Mouse (Mus musculus): Measurements from ENCODE around the gene Ushbp1. TPM values are rescaled to one million over a fixed set of nuclear protein-coding genes. Genes with fewer than 3 reads are reported as not detected.
A peak's percentile ranks its signal among the peaks of the same experiment; 100 is the strongest.

Ushbp1 gene
- polyA plus RNA-seq, 1 experiment from 2014 or later, result 37.3 TPM

- 83% methylated on average over 12 of the region's 12 CpGs for WGBS
- Histone ChIP-seq H3K9me3 (ENCODE audit: control insufficient read depth, low read length) (no peaks in the 10 kb centered on the region), H3K4me3 (ENCODE audit: low read length) (peak overlapping the region; percentile 92), H3K27ac (ENCODE audit: low read length) (no peak overlapping the region), H3K27me3 (ENCODE audit: control insufficient read depth, insufficient read depth, low read depth, low read length) (no peaks in the 10 kb centered on the region), H3K4me2 (ENCODE audit: low read depth, low read length) (peak overlapping the region; percentile 93), H3K9ac (ENCODE audit: low read length) (peak overlapping the region; percentile 88), H3K36me3 (ENCODE audit: control insufficient read depth, insufficient read depth, low read length) (peaks cover 11% of the 10 kb centered on the region), H3K4me1 (replicated peaks; ENCODE audit: control insufficient read depth, insufficient read depth, low read length) (peaks cover 16% of the 10 kb centered on the region)
- no peak for ATAC-seq (ENCODE audit: low read depth)
These were observed 2.1 kb upstream of the Ushbp1 start for GRCm38 (mm10) chr8:71397701-71398100.

DNA sequence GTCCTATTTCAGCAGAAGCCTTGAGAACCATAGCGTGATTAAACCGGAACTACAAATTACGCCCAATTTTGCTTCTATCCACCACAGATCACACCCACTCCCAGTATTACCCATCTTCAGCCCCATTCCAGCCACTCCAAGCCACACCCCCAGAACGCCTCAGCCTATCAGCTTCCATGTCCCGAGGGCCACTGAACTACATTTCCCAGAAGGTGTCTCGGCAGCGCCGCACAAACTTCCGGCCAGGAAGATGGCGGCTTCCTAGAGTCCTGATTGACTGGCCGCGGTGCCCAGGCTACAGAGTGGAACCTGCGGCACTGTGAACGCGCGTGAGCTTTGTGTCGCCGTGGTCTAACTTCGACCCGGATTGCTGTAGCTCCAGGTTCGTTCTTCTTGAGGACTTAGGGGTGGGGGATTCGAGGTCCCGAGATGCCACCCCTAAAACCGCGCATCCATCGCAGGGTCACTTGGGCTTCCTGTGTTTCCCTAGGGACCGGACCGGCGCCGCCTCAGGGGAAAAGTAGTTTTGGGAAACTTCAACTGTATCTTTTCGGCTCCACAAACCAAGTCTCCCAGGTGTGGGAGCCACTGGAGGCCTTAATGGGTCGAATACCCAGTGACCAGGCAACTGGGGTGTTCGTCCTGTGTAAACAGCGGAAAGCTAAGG, 1.2 kb upstream of the Ushbp1 start, which contains the start of gene Babam1:
TSS of gene Babam1 (plus strand) at position 223 of the 667 bp plus-strand sequence.
- under 1% methylated on average over 34 of the region's 34 CpGs for WGBS
- peak within 1 kb of the TSS; percentile 93 for H3K4me2 ChIP-seq (ENCODE audit: low read depth, low read length)
- H3K27ac ChIP-seq (ENCODE audit: low read length), result peak within 1 kb of the TSS; percentile 88
- H3K36me3 ChIP-seq (ENCODE audit: control insufficient read depth, insufficient read depth, low read length), result peaks cover 11% of the 10 kb centered on the region
- peaks cover 16% of the 10 kb centered on the region for H3K4me1 ChIP-seq (replicated peaks; ENCODE audit: control insufficient read depth, insufficient read depth, low read length)
- peak; percentile 97 for ATAC-seq (ENCODE audit: low read depth)
- peak within 1 kb of the TSS; percentile 88 for H3K9ac ChIP-seq (ENCODE audit: low read length)
- no peaks in the 10 kb centered on the region for H3K27me3 ChIP-seq (ENCODE audit: control insufficient read depth, insufficient read depth, low read depth, low read length)
- peak within 1 kb of the TSS; percentile 92 for H3K4me3 ChIP-seq (ENCODE audit: low read length)
- H3K9me3 ChIP-seq (ENCODE audit: control insufficient read depth, low read length), result no peaks in the 10 kb centered on the region

GRCm38 (mm10) chr8:71395071-71395470, 531 bp downstream of the Ushbp1 start:
- H3K27me3 ChIP-seq (ENCODE audit: control insufficient read depth, insufficient read depth, low read depth, low read length), result no peaks in the 10 kb centered on the region
- peaks cover 10% of the 10 kb centered on the region for H3K36me3 ChIP-seq (ENCODE audit: control insufficient read depth, insufficient read depth, low read length)
- 71% methylated on average over 10 of the region's 10 CpGs for WGBS
- peak overlapping the region; percentile 69 for H3K27ac ChIP-seq (ENCODE audit: low read length)
- no peak for ATAC-seq (ENCODE audit: low read depth)
- peak overlapping the region; percentile 47 for H3K4me2 ChIP-seq (ENCODE audit: low read depth, low read length)
- H3K4me3 ChIP-seq (ENCODE audit: low read length), result peak overlapping the region; percentile 37
- H3K9me3 ChIP-seq (ENCODE audit: control insufficient read depth, low read length), result no peaks in the 10 kb centered on the region
- peak overlapping the region; percentile 52 for H3K9ac ChIP-seq (ENCODE audit: low read length)
- H3K4me1 ChIP-seq (replicated peaks; ENCODE audit: control insufficient read depth, insufficient read depth, low read length), result peaks cover 16% of the 10 kb centered on the region

- Histone ChIP-seq H3K27ac (ENCODE audit: low read length) (no peak overlapping the region), H3K4me3 (ENCODE audit: low read length) (peak overlapping the region; percentile 37), H3K27me3 (ENCODE audit: control insufficient read depth, insufficient read depth, low read depth, low read length) (no peaks in the 10 kb centered on the region), H3K9me3 (ENCODE audit: control insufficient read depth, low read length) (no peaks in the 10 kb centered on the region), H3K4me1 (replicated peaks; ENCODE audit: control insufficient read depth, insufficient read depth, low read length) (peaks cover 16% of the 10 kb centered on the region), H3K9ac (ENCODE audit: low read length) (peak overlapping the region; percentile 52), H3K4me2 (ENCODE audit: low read depth, low read length) (peak overlapping the region; percentile 47), H3K36me3 (ENCODE audit: control insufficient read depth, insufficient read depth, low read length) (peaks cover 9% of the 10 kb centered on the region)
- 75% methylated on average over 7 of the region's 7 CpGs for WGBS
- no peak for ATAC-seq (ENCODE audit: low read depth)
These were observed 1.1 kb downstream of the Ushbp1 start for GRCm38 (mm10) chr8:71394481-71394880.

DNA sequence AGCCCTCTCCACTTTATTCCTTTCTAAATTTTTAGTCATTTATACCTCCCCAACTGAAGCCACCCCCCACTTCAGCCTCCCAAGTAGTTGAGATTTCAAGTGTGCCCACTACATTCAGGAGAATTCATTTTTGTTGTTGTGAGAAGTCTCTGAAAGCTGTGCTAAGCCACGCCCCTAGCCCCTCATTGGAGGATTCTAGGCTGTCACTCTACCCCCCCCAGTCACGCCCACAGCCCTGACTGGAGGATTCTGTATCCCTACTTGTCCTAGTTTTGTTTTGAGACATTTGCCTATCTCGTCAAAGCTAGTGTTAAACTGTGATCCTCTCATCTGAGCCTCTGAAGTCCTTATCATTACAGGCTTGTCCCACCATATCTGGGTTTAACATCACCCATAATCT, 2.7 kb downstream of the Ushbp1 start:
- 11% methylated on average over 3 of the region's 3 CpGs for WGBS
- Histone ChIP-seq H3K4me2 (ENCODE audit: low read depth, low read length) (peak overlapping the region; percentile 37), H3K4me1 (replicated peaks; ENCODE audit: control insufficient read depth, insufficient read depth, low read length) (peaks cover 16% of the 10 kb centered on the region), H3K27ac (ENCODE audit: low read length) (no peak overlapping the region; the same call in 1 of the 2 replicates), H3K27me3 (ENCODE audit: control insufficient read depth, insufficient read depth, low read depth, low read length) (no peaks in the 10 kb centered on the region), H3K4me3 (ENCODE audit: low read length) (peak overlapping the region; percentile 20), H3K9ac (ENCODE audit: low read length) (0 out of 2 replicates have a peak overlapping the region, but pooled peaks have one; percentile 14), H3K9me3 (ENCODE audit: control insufficient read depth, low read length) (no peaks in the 10 kb centered on the region), H3K36me3 (ENCODE audit: control insufficient read depth, insufficient read depth, low read length) (0 out of 2 replicates have a peak, but pooled peaks cover 3% of the 10 kb centered on the region)
- ATAC-seq (ENCODE audit: low read depth), result no peak

DNA sequence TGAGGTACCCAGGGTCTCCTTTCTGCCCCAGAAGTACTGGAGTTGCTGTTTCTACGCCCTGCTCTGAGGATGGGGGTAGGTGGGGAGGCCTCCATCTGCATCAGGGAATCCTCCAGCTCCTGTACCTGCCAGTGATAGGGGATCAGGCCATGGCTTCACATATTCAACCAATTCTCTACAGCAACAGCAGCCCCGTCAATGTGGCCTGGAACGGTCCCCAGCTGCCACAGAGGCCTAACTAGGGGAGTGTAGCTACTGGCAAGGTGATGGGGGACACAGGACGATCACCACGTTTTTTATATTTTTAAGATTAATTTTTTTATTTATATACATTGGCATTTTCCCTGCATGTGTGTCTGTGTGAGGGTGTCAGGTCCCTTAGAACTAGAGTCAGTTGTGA, 3.2 kb downstream of the Ushbp1 start:
- no peak overlapping the region for H3K9ac ChIP-seq (ENCODE audit: low read length)
- no peak overlapping the region for H3K4me3 ChIP-seq (ENCODE audit: low read length)
- 0 out of 2 replicates have a peak, but pooled peaks cover 3% of the 10 kb centered on the region for H3K36me3 ChIP-seq (ENCODE audit: control insufficient read depth, insufficient read depth, low read length)
- peaks cover 12% of the 10 kb centered on the region for H3K4me1 ChIP-seq (replicated peaks; ENCODE audit: control insufficient read depth, insufficient read depth, low read length)
- no peak overlapping the region for H3K27ac ChIP-seq (ENCODE audit: low read length)
- H3K27me3 ChIP-seq (ENCODE audit: control insufficient read depth, insufficient read depth, low read depth, low read length), result no peaks in the 10 kb centered on the region
- H3K9me3 ChIP-seq (ENCODE audit: control insufficient read depth, low read length), result no peaks in the 10 kb centered on the region
- WGBS, result 68% methylated on average over 5 of the region's 5 CpGs
- no peak for ATAC-seq (ENCODE audit: low read depth)
- H3K4me2 ChIP-seq (ENCODE audit: low read depth, low read length), result no peak overlapping the region

GRCm38 (mm10) chr8:71391696-71392095, 3.9 kb downstream of the Ushbp1 start:
- 80% methylated on average over 2 of the region's 2 CpGs for WGBS
- ATAC-seq (ENCODE audit: low read depth), result no peak

DNA sequence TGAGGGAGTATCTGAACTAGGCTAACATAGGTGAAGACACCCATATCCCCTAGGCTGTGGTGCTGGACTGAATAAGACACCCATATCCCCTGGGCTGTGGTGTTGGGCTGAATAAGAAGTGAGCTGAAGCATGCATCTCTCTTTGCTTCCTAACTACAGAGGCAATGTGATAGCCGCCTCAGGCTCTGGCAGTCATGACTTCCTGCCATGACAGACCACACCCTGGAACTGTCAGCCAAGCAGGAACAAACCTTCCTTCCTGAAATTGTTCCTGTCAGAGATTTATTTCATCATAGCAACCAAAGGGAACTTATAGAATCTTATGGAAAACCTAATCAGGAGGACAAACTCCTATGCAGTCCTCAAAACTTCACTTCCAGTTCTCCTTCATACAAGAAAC, 7.3 kb downstream of the Ushbp1 start:
- no peaks in the 10 kb centered on the region for H3K27me3 ChIP-seq (ENCODE audit: control insufficient read depth, insufficient read depth, low read depth, low read length)
- 41% methylated on average over 1 of the region's 1 CpGs for WGBS
- H3K9me3 ChIP-seq (ENCODE audit: control insufficient read depth, low read length), result no peaks in the 10 kb centered on the region
- H3K27ac ChIP-seq (ENCODE audit: low read length), result no peak overlapping the region
- peaks cover 11% of the 10 kb centered on the region for H3K4me1 ChIP-seq (replicated peaks; ENCODE audit: control insufficient read depth, insufficient read depth, low read length)
- 0 out of 2 replicates have a peak, but pooled peaks cover 3% of the 10 kb centered on the region for H3K36me3 ChIP-seq (ENCODE audit: control insufficient read depth, insufficient read depth, low read length)
- no peak overlapping the region for H3K4me3 ChIP-seq (ENCODE audit: low read length)
- H3K9ac ChIP-seq (ENCODE audit: low read length), result no peak overlapping the region
- no peak for ATAC-seq (ENCODE audit: low read depth)
- H3K4me2 ChIP-seq (ENCODE audit: low read depth, low read length), result no peak overlapping the region

More at GRCm38 (mm10) chr8:71391696-71392095, 3.9 kb downstream of the Ushbp1 start:
- H3K4me3 ChIP-seq (ENCODE audit: low read length), result no peak overlapping the region
- no peaks in the 10 kb centered on the region for H3K9me3 ChIP-seq (ENCODE audit: control insufficient read depth, low read length)
- H3K4me1 ChIP-seq (replicated peaks; ENCODE audit: control insufficient read depth, insufficient read depth, low read length), result peaks cover 9% of the 10 kb centered on the region
- no peak overlapping the region for H3K27ac ChIP-seq (ENCODE audit: low read length)
- 0 out of 2 replicates have a peak, but pooled peaks cover 3% of the 10 kb centered on the region for H3K36me3 ChIP-seq (ENCODE audit: control insufficient read depth, insufficient read depth, low read length)
- no peaks in the 10 kb centered on the region for H3K27me3 ChIP-seq (ENCODE audit: control insufficient read depth, insufficient read depth, low read depth, low read length)
- no peak overlapping the region for H3K4me2 ChIP-seq (ENCODE audit: low read depth, low read length)
- no peak overlapping the region for H3K9ac ChIP-seq (ENCODE audit: low read length)

GRCm38 (mm10) chr8:71385212-71385835, 10.3 kb downstream of the Ushbp1 start:
- H3K9ac ChIP-seq (ENCODE audit: low read length), result no peak overlapping the region

More at GRCm38 (mm10) chr8:71385212-71385835, 10.3 kb downstream of the Ushbp1 start:
- Histone ChIP-seq H3K36me3 (ENCODE audit: control insufficient read depth, insufficient read depth, low read length) (0 out of 2 replicates have a peak, but pooled peaks cover 3% of the 10 kb centered on the region), H3K4me1 (replicated peaks; ENCODE audit: control insufficient read depth, insufficient read depth, low read length) (peaks cover 16% of the 10 kb centered on the region), H3K4me3 (ENCODE audit: low read length) (no peak overlapping the region), H3K4me2 (ENCODE audit: low read depth, low read length) (no peak overlapping the region), H3K27me3 (ENCODE audit: control insufficient read depth, insufficient read depth, low read depth, low read length) (no peaks in the 10 kb centered on the region), H3K9me3 (ENCODE audit: control insufficient read depth, low read length) (no peaks in the 10 kb centered on the region), H3K27ac (ENCODE audit: low read length) (no peak overlapping the region)
- 59% methylated on average over 12 of the region's 12 CpGs for WGBS
- no peak for ATAC-seq (ENCODE audit: low read depth)

Data from lung, embryonic 16.5 days (tissue).